Mouse (Mus musculus): ENCODE measurements at regions not wholly inside any gene's neighbourhood (a gene's known extent, or its start where the extent isn't known, plus 50 kb on each side); places are given as distances from the start of the nearest gene placed in this dataset.

DNA sequence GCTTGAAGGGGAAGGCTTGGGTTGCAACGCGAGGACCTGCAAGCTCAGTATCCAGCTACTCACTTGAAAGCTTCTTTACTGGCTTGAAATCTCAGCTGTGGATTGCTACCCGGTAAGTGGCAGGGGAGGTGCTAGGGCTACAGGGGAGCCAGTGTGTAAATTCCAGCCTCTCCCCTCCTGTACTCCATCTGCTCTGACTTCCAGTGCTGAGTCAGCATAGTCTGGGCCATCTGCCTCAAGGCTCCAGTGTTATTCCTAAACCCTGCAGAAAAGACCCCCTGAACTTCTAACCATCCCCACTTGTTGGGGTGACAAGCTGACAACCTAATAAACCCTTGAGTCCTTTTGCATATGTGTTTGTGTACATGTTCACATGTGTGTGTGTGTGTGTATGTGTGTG is 140.0 kb upstream of the Kcnab2 start:
- TF ChIP-seq POLR2A (IDR thresholded peaks at IDR 0.05; ENCODE audit: borderline replicate concordance, low read depth, low read length) (no peak), CTCF (IDR thresholded peaks at IDR 0.05; ENCODE audit: low read depth, low read length) (no peak)
